Mouse (Mus musculus) neural tube, embryonic 11.5 days (tissue): ENCODE results near the gene Pigp. TPM values are rescaled to one million over a fixed set of nuclear protein-coding genes. Genes with fewer than 3 reads are reported as not detected.

Experiments used
- ATAC-seq: fragments of 200-750 bp; cut with Nextera tagmentation; 2 replicates; pipeline ENCODE4 v1.8.0; 2017; ENCODE audit warnings: moderate number of reproducible peaks, mild to moderate bottlenecking, moderate TSS enrichment, moderate library complexity; ENCODE audit not compliant: insufficient read depth, low FRiP score, low TSS enrichment
- DNase-seq: peaks from one replicate; pipeline ENCODE4 v3.0.0-alpha.2; 2015; ENCODE audit warnings: low spot score
- H3K27ac ChIP-seq: fragments of 300-500 bp; sonication (generic); 2 replicates; pipeline ENCODE4 v1.5.1; 2014; ENCODE audit warnings: low read depth, mild to moderate bottlenecking, low read length
- H3K27me3 ChIP-seq: fragments of 300-500 bp; sonication (generic); 2 replicates; pipeline ENCODE4 v1.6.1; 2014; ENCODE audit warnings: mild to moderate bottlenecking, low read length, mixed read lengths; ENCODE audit not compliant: control insufficient read depth, insufficient read depth
- H3K36me3 ChIP-seq: fragments of 300-500 bp; sonication (generic); 2 replicates; pipeline ENCODE4 v1.6.1; 2014; ENCODE audit warnings: mild to moderate bottlenecking, low read length, moderate library complexity, mixed read lengths; ENCODE audit not compliant: control insufficient read depth, insufficient read depth
- H3K4me1 ChIP-seq: fragments of 300-500 bp; sonication (generic); 2 replicates; pipeline ENCODE4 v1.6.1; 2014; ENCODE audit warnings: low read length, mixed read lengths; ENCODE audit not compliant: control insufficient read depth, insufficient read depth
- H3K4me2 ChIP-seq: fragments of 300-500 bp; sonication (generic); 2 replicates; pipeline ENCODE4 v1.6.1; 2014; ENCODE audit warnings: low read depth, mild to moderate bottlenecking, moderate library complexity
- H3K4me3 ChIP-seq: fragments of 300-500 bp; sonication (generic); 2 replicates; pipeline ENCODE4 v1.5.1; 2014; ENCODE audit warnings: low read depth, low read length
- H3K9ac ChIP-seq: fragments of 300-500 bp; sonication (generic); 2 replicates; pipeline ENCODE4 v1.6.1; 2014; ENCODE audit warnings: mild to moderate bottlenecking, low read length
- H3K9me3 ChIP-seq: fragments of 300-500 bp; sonication (generic); 2 replicates; pipeline ENCODE4 v1.6.1; 2016; ENCODE audit warnings: low read length; ENCODE audit not compliant: control insufficient read depth
- WGBS: fragments of 180-500 bp; shearing (Covaris S2); extraction: QIAGEN DNeasy Blood & Tissue Kit; methylation state at CpG from one replicate; pipeline ENCODE4 v1.1.7; 2014; 5-methylcytosine and 5-hydroxymethylcytosine counted together
- polyA plus RNA-seq: library from polyadenylated mRNA; unstranded; fragments of >200 nt; fragmentation: Nextera tagmentation; extraction: Ambion mirVana; gene quantifications from 2 replicates; pipeline ENCODE4 v1.2.1, GENCODE M21; 2014

The Pigp gene
- polyA plus RNA-seq, 1 experiment from 2014 or later = 73.6 TPM

DNA sequence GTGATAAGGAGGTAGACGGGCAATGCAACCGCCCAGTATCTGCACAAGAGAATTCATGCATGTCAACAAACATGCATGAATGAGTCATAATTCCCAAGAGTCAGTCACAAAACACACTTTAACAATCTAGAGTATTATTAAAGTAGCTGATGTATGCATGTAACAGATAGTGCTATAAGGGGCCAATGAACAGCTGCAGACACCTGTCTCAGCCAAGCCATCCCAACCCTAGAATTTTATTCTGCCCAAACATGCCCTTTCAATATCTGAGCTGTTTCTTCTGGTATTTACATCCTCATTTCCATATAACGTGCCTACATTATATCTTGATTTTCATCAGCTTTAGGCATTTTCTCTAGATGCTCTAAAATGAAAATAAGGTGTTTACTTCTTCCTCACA is 6.2 kb downstream of the Pigp start:
- Histone ChIP-seq H3K4me2 (no peak overlapping the region), H3K9me3 (no peaks in the 10 kb centered on the region), H3K4me1 (peaks cover 4% of the 10 kb centered on the region), H3K9ac (no peak overlapping the region), H3K27ac (no peak overlapping the region), H3K27me3 (no peaks in the 10 kb centered on the region), H3K36me3 (no peaks in the 10 kb centered on the region), H3K4me3 (no peak overlapping the region)
- DNase-seq (no peak), ATAC-seq (no peak)
- WGBS = 91% methylated on average over 3 of the region's 3 CpGs

DNA sequence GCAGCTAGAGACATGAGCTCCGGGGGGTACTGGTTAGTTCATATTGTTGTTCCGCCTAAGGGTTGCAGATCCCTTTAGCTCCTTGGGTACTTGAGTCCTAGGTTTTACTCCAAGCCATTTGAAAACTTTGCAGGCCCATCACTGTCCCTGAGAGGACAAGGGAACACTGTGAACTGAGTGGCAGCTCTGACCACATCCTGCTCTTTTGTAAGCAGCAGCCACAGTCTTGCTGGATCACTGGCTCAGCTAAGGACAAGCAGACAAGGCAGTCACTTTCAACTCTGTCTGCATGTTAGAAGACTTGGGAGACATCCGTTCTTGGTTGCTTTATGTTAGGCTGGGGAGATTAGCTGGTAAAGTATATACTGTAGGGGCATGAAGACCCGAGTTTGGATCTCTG is 7.8 kb downstream of the Pigp start:
- 88% methylated on average over 4 of the region's 4 CpGs for WGBS
- no peaks in the 10 kb centered on the region for H3K36me3 ChIP-seq
- H3K4me3 ChIP-seq = no peak overlapping the region
- DNase-seq (no peak), ATAC-seq (no peak)
- no peaks in the 10 kb centered on the region for H3K4me1 ChIP-seq
- no peak overlapping the region for H3K27ac ChIP-seq
- H3K9me3 ChIP-seq = no peaks in the 10 kb centered on the region
- no peak overlapping the region for H3K9ac ChIP-seq
- no peaks in the 10 kb centered on the region for H3K27me3 ChIP-seq
- H3K4me2 ChIP-seq = no peak overlapping the region

DNA sequence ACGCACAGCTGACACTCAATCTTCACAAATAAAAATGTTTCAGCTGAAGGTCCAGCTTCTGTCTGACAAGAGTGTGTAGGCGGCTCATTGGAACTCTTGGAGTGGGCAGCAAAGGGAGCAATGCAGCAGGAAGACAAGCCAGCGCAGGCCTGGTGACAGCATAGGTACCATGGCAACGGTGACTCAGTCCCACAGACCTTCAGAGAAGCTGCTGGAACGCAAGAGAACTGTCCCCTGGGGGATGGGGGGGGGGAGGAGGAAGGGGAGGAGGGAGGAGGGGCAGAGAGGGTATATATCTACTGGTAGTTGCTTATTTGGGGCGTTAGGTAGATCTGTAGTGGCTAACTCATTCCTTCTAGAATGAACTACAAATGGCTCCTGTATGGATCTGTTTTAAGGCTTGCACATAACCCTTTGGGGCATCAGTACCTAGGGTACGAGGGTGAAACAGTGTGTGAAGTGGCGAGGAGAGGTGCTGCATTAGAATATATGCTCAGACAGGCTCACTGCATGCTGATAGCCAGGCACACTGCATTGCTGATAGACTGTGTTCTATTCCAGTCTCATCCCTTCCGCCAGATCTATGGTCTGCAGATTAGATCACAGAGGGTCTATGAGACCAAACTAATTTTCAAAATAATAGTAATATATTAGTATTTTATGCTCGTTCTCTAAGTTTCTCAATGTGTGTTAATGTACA is 9.3 kb downstream of the Pigp start:
- Histone ChIP-seq H3K36me3 (no peaks in the 10 kb centered on the region), H3K27me3 (no peaks in the 10 kb centered on the region), H3K4me2 (no peak overlapping the region), H3K4me1 (no peaks in the 10 kb centered on the region), H3K27ac (no peak overlapping the region), H3K9ac (no peak overlapping the region), H3K4me3 (no peak overlapping the region), H3K9me3 (no peaks in the 10 kb centered on the region)
- WGBS = 49% methylated on average over 10 of the region's 10 CpGs
- DNase-seq = peak; percentile 15
- no peak for ATAC-seq

DNA sequence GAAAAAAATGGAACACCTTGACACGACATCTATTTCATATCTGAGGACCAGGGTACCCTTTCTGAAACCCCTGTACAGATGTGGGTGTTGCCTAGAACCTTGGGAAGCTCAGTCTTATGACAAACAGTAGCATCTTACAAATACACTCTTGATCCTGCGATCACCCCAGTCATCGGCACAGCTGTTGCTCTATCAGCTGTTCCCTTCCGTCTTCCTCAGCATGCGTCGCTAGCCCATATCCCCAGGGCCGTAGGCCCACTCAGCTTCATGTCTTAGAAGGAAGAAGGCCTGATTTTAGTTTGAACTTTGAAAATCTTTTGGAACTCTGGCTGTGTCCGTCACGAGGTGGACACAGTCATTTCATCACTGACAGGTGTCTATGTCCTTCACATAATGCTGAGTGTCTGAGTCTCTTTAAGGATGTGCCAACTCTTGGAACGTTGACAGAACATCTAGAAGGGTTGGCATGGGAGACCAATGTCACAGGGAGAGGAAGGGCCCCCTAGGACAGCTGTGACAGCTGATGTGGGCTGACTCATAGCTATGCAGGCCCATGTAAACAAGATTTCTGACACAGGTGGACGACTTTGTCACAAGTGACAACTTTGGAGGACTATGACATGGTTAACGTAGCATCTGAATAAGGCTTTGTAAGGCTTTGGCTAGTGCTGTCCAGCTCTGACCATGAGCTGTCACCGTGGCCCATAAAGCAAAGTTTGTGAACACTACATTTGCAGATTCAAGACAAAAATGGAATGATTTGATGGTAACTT is 10.9 kb downstream of the Pigp start:
- H3K4me3 ChIP-seq = no peak overlapping the region
- no peaks in the 10 kb centered on the region for H3K4me1 ChIP-seq
- no peaks in the 10 kb centered on the region for H3K9me3 ChIP-seq
- 85% methylated on average over 13 of the region's 13 CpGs for WGBS
- no peaks in the 10 kb centered on the region for H3K36me3 ChIP-seq
- H3K4me2 ChIP-seq = no peak overlapping the region
- H3K27me3 ChIP-seq = no peaks in the 10 kb centered on the region
- no peak for DNase-seq
- H3K9ac ChIP-seq = no peak overlapping the region
- no peak overlapping the region for H3K27ac ChIP-seq
- ATAC-seq = no peak

DNA sequence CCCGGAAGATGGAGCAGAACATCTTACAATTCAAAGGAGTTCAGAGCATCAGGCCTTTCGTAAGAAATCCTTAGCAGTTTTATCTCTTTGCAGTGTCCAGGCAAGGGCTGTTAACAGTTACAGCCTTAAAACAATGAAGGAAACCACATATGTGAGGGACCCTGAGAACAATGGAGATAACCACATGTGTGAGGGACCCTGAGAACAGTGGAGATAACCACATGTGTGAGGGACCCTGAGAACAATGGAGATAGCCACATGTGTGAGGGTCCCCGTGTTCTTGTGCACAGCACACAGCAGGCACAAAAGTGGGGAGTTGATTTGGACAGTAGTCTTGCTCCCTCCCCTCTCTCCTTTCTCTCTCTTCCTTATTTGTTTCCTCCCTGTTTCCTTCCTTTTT is 13.6 kb downstream of the Pigp start:
- no peak for ATAC-seq
- H3K4me3 ChIP-seq = no peak overlapping the region
- H3K36me3 ChIP-seq = no peaks in the 10 kb centered on the region
- no peak overlapping the region for H3K27ac ChIP-seq
- H3K4me1 ChIP-seq = no peaks in the 10 kb centered on the region
- no peaks in the 10 kb centered on the region for H3K9me3 ChIP-seq
- H3K4me2 ChIP-seq = no peak overlapping the region
- 83% methylated on average over 3 of the region's 3 CpGs for WGBS
- no peaks in the 10 kb centered on the region for H3K27me3 ChIP-seq
- no peak overlapping the region for H3K9ac ChIP-seq
- DNase-seq = no peak

DNA sequence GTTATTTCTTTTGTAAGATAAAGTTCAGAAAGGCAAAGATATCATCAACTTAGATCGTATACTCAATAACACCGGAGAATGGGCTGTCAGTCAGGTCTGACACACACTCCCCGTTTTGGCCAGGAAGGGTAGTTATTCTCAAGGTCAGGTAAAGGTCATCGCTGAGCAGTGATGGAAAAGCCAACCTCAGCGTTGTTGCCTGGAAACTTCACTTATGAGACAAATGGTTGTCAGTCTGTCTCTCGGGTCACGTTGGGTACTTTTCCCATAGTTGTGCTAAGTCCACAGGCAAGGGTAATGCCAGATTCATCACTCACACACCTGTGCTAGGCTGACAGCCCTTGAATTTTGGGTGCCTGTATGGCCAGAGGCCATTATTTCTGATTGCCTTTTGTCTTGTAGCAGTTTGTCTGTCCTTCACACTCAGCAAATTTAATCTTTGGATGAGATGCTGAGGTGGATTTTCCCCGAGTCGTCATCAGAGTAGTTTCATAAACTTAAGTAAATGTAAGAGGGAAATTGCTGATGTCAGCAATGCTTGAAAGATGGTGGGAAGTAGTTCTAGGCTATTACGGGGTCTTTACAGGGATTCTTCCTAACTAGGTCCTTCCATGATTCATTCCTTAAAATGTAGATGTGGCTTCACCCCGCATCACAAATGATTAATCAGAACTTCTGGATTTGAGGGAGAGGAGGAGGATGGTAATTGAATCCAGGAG is 14.7 kb downstream of the Pigp start:
- 77% methylated on average over 11 of the region's 11 CpGs for WGBS
- no peak overlapping the region for H3K9ac ChIP-seq
- H3K4me2 ChIP-seq = no peak overlapping the region
- ATAC-seq = no peak
- H3K27ac ChIP-seq = no peak overlapping the region
- no peaks in the 10 kb centered on the region for H3K36me3 ChIP-seq
- no peak for DNase-seq
- no peaks in the 10 kb centered on the region for H3K27me3 ChIP-seq
- H3K9me3 ChIP-seq = no peaks in the 10 kb centered on the region
- H3K4me3 ChIP-seq = no peak overlapping the region
- no peaks in the 10 kb centered on the region for H3K4me1 ChIP-seq

DNA sequence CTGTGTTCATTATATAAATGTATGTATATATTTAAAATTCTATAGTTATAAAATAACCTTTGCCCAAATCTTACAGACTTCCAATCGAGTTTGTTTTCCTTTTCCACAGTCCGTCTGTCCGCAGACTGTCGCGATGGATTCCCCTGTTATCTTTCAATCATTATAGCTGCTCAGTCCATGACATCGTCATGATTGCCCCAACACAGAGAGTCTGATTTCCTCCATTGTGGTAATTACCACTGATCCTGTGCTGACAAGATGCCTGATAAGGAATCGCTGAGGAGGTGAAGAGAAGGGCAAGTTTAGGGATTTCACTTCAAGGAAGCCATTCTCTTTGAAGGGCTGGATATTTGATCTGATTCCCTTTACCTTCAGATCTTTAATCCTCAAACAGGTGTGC is 15.6 kb downstream of the Pigp start:
- Histone ChIP-seq H3K9ac (no peak overlapping the region), H3K4me3 (no peak overlapping the region), H3K36me3 (no peaks in the 10 kb centered on the region), H3K4me2 (no peak overlapping the region), H3K27me3 (no peaks in the 10 kb centered on the region), H3K4me1 (no peaks in the 10 kb centered on the region), H3K9me3 (no peaks in the 10 kb centered on the region), H3K27ac (no peak overlapping the region)
- DNase-seq = no peak
- 77% methylated on average over 7 of the region's 7 CpGs for WGBS
- no peak for ATAC-seq

DNA sequence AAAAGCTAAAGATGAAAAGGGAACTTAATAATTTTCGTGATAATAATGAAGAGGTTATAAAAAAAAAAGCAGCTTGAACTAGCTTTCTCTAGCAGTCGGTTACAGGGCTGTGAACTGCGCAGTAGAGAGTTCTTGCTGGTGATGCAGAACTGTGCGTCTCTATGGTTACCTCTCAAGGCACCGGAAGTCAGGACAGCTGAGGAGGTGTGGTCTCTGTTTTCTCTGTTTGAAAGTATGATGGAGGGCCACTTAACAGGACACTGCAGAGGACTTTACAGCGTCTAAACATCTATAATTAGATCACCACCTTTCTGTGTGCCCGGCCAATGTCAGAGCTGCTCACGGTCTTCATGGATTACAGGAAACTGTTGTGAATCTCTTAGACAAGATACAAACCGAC is 17.2 kb downstream of the Pigp start:
- ATAC-seq (no peak), DNase-seq (no peak)
- H3K9ac ChIP-seq = no peak overlapping the region
- no peaks in the 10 kb centered on the region for H3K4me1 ChIP-seq
- H3K27ac ChIP-seq = no peak overlapping the region
- H3K36me3 ChIP-seq = no peaks in the 10 kb centered on the region
- no peaks in the 10 kb centered on the region for H3K27me3 ChIP-seq
- no peak overlapping the region for H3K4me2 ChIP-seq
- WGBS = 44% methylated on average over 9 of the region's 9 CpGs
- H3K9me3 ChIP-seq = no peaks in the 10 kb centered on the region
- H3K4me3 ChIP-seq = no peak overlapping the region
